Comparison of ENCODE assay signal across 14 mouse cellular contexts in genomic region chr2:33402638-33403037, GRCm38 (mm10). TPM values are rescaled to one million over a fixed set of nuclear protein-coding genes. Genes with fewer than 3 reads are reported as not detected.
DNase-seq lines count a peak whose midpoint lies in the region; ATAC-seq and TF ChIP-seq lines count a peak whose summit lies in the region.
"Had no signal": no experiment of that assay in that cellular context is flagged by ENCODE, and none has a peak within 500 bp of the region (broad histone marks: within the 10 kb centered on the region; RNA-seq: fewer than 3 reads in every experiment).

No protein-coding gene starts in this region.

- peak; percentile 11; the same call in 1 of the 2 replicates for ATAC-seq in hindbrain, postnatal 0 days
- ATAC-seq in hindbrain, embryonic 13.5 days (ENCODE audit: low FRiP score) = no peak
- ATAC-seq in midbrain, embryonic 11.5 days (ENCODE audit: low FRiP score) = no peak
- 0 out of 2 replicates have a peak, but pooled peaks have one; percentile 4 for ATAC-seq in megakaryocyte progenitor cell, adult 5-6 weeks (replicated peaks; ENCODE audit: poor library complexity)
- ATAC-seq: forebrain, embryonic 13.5 days; Patski had no signal

- no peak for TF ChIP-seq CTCF in hindbrain, postnatal 0 days (IDR thresholded peaks at IDR 0.05; ENCODE audit: low read depth)

- H3K27me3 ChIP-seq in hindbrain, postnatal 0 days (ENCODE audit: insufficient read depth, low read length) = no peaks in the 10 kb centered on the region
- no peaks in the 10 kb centered on the region for H3K27me3 ChIP-seq in hindbrain, embryonic 13.5 days
- H3K27me3 ChIP-seq in midbrain, embryonic 11.5 days (ENCODE audit: control insufficient read depth, insufficient read depth, low read length) = no peaks in the 10 kb centered on the region
- H3K27me3 ChIP-seq in midbrain, embryonic 10.5 days (ENCODE audit: low read depth, poor library complexity, severe bottlenecking) = no peaks in the 10 kb centered on the region
- H3K27me3 ChIP-seq: forebrain, embryonic 13.5 days; hindbrain, embryonic 12.5 days; Patski had no signal

- no peaks in the 10 kb centered on the region for H3K9me3 ChIP-seq in hindbrain, postnatal 0 days (ENCODE audit: low read length)
- no peaks in the 10 kb centered on the region for H3K9me3 ChIP-seq in hindbrain, embryonic 13.5 days
- H3K9me3 ChIP-seq in midbrain, embryonic 11.5 days (ENCODE audit: control insufficient read depth, low read length) = no peaks in the 10 kb centered on the region
- no peaks in the 10 kb centered on the region for H3K9me3 ChIP-seq in midbrain, embryonic 10.5 days (replicated peaks)
- H3K9me3 ChIP-seq: forebrain, embryonic 10.5 days; forebrain, embryonic 13.5 days; hindbrain, embryonic 12.5 days had no signal

- H3K4me1 ChIP-seq in hindbrain, postnatal 0 days (ENCODE audit: insufficient read depth, low read length) = 0 out of 2 replicates have a peak, but pooled peaks cover 3% of the 10 kb centered on the region
- peaks cover 17% of the 10 kb centered on the region for H3K4me1 ChIP-seq in hindbrain, embryonic 13.5 days (replicated peaks)
- H3K4me1 ChIP-seq in midbrain, embryonic 11.5 days (ENCODE audit: control insufficient read depth, insufficient read depth, low read length) = no peaks in the 10 kb centered on the region
- H3K4me1 ChIP-seq in midbrain, embryonic 10.5 days = no peaks in the 10 kb centered on the region
- H3K4me1 ChIP-seq: hindbrain, embryonic 12.5 days had no signal

- 68% methylated on average over 5 of the region's 5 CpGs for WGBS in hindbrain, postnatal 0 days
- 64% methylated on average over 5 of the region's 5 CpGs for WGBS in hindbrain, embryonic 13.5 days
- WGBS in midbrain, embryonic 11.5 days = 58% methylated on average over 5 of the region's 5 CpGs
- WGBS in midbrain, embryonic 10.5 days = 67% methylated on average over 5 of the region's 5 CpGs

- no peak overlapping the region for H3K4me3 ChIP-seq in hindbrain, postnatal 0 days (ENCODE audit: low read length)
- no peak overlapping the region for H3K4me3 ChIP-seq in hindbrain, embryonic 13.5 days
- no peak overlapping the region for H3K4me3 ChIP-seq in midbrain, embryonic 11.5 days (ENCODE audit: low read depth, low read length)
- H3K4me3 ChIP-seq in midbrain, embryonic 10.5 days = no peak overlapping the region
- H3K4me3 ChIP-seq: forebrain, embryonic 10.5 days; forebrain, embryonic 13.5 days; gastrocnemius, adult 2 months; hindbrain, embryonic 12.5 days had no signal

- H3K36me3 ChIP-seq in hindbrain, postnatal 0 days (ENCODE audit: insufficient read depth, low read length) = no peaks in the 10 kb centered on the region
- peaks cover under 1% of the 10 kb centered on the region; the same call in 1 of the 2 replicates for H3K36me3 ChIP-seq in hindbrain, embryonic 13.5 days
- H3K36me3 ChIP-seq in midbrain, embryonic 11.5 days (ENCODE audit: control insufficient read depth, insufficient read depth, low read length) = no peaks in the 10 kb centered on the region
- H3K36me3 ChIP-seq in midbrain, embryonic 10.5 days = peaks cover 10% of the 10 kb centered on the region; the same call in 1 of the 2 replicates
- H3K36me3 ChIP-seq: hindbrain, embryonic 12.5 days had no signal

- no peak overlapping the region for H3K4me2 ChIP-seq in hindbrain, postnatal 0 days (ENCODE audit: low read depth, low read length)
- no peak overlapping the region for H3K4me2 ChIP-seq in hindbrain, embryonic 13.5 days
- H3K4me2 ChIP-seq in midbrain, embryonic 11.5 days = no peak overlapping the region
- H3K4me2 ChIP-seq: forebrain, embryonic 13.5 days; heart, embryonic 11.5 days; hindbrain, embryonic 12.5 days had no signal

- H3K27ac ChIP-seq in hindbrain, postnatal 0 days = no peak overlapping the region
- no peak overlapping the region for H3K27ac ChIP-seq in hindbrain, embryonic 13.5 days
- no peak overlapping the region for H3K27ac ChIP-seq in midbrain, embryonic 11.5 days (ENCODE audit: low read depth, low read length)
- H3K27ac ChIP-seq in midbrain, embryonic 10.5 days (replicated peaks) = no peak overlapping the region
- H3K27ac ChIP-seq: forebrain, embryonic 10.5 days; forebrain, embryonic 13.5 days; gastrocnemius, adult 2 months; hindbrain, embryonic 12.5 days had no signal

- DNase-seq in hindbrain, postnatal 0 days (ENCODE audit: low spot score) = no peak
- peak; percentile 39 for DNase-seq in midbrain, embryonic 11.5 days (ENCODE audit: low spot score, missing footprints)
- no peak for DNase-seq in midbrain, embryonic 10.5 days (ENCODE audit: low spot score)
- no peak for DNase-seq in cerebellum, adult 8-10 months
- no peak for DNase-seq in cerebellum, postnatal 4 days (ENCODE audit: low spot score in 2 of 2)

- no peak overlapping the region for H3K9ac ChIP-seq in hindbrain, postnatal 0 days (replicated peaks; ENCODE audit: low read length)
- no peak overlapping the region for H3K9ac ChIP-seq in hindbrain, embryonic 13.5 days
- H3K9ac ChIP-seq in midbrain, embryonic 11.5 days (ENCODE audit: low read length) = no peak overlapping the region
- H3K9ac ChIP-seq: forebrain, embryonic 13.5 days; forebrain, postnatal 0 days; hindbrain, embryonic 12.5 days had no signal

RNA-seq across cellular contexts. Expression of gene Zbtb34, which starts 28.5 kb away (rescaled TPM):
- total RNA-seq in hindbrain, postnatal 0 days (2014; rRNA removed) = 20.6 and 32.9 TPM in 2 replicates
- 2.8 and 3.1 TPM in 2 replicates for polyA plus RNA-seq in hindbrain, postnatal 0 days (2015; fragmentation: Nextera tagmentation; extraction: Ambion mirVana)
- polyA plus RNA-seq in hindbrain, embryonic 13.5 days (2015; fragmentation: Nextera tagmentation; extraction: Ambion mirVana) = 7.2 and 9.2 TPM in 2 replicates
- 8.0 and 8.3 TPM in 2 replicates for polyA plus RNA-seq in midbrain, embryonic 11.5 days (2014; fragmentation: Nextera tagmentation; extraction: Ambion mirVana)
- 6.1 and 7.4 TPM in 2 replicates for polyA plus RNA-seq in midbrain, embryonic 10.5 days (2016; fragmentation: Nextera tagmentation; extraction: Ambion mirVana)
- total RNA-seq in megakaryocyte progenitor cell, adult 5-6 weeks (2015) = 22.7 and 24.6 TPM in 2 replicates
- total RNA-seq in megakaryocyte progenitor cell, adult 5-6 weeks (2017) = 8.4 and 11.4 TPM in 2 replicates

RNA-seq across cellular contexts. Expression of gene Ralgps1, which starts 31.4 kb away (rescaled TPM):
- 69.9 and 75.5 TPM in 2 replicates for total RNA-seq in hindbrain, postnatal 0 days (2014; rRNA removed)
- 18.8 and 20.7 TPM in 2 replicates for polyA plus RNA-seq in hindbrain, postnatal 0 days (2015; fragmentation: Nextera tagmentation; extraction: Ambion mirVana)
- polyA plus RNA-seq in hindbrain, embryonic 13.5 days (2015; fragmentation: Nextera tagmentation; extraction: Ambion mirVana) = 37.3 and 39.7 TPM in 2 replicates
- 13.5 and 13.8 TPM in 2 replicates for polyA plus RNA-seq in midbrain, embryonic 11.5 days (2014; fragmentation: Nextera tagmentation; extraction: Ambion mirVana)
- 6.9 and 11.4 TPM in 2 replicates for polyA plus RNA-seq in midbrain, embryonic 10.5 days (2016; fragmentation: Nextera tagmentation; extraction: Ambion mirVana)
- 1.7 and 2.4 TPM in 2 replicates for total RNA-seq in megakaryocyte progenitor cell, adult 5-6 weeks (2015)
- 0.42 and 0.68 TPM in 2 replicates for total RNA-seq in megakaryocyte progenitor cell, adult 5-6 weeks (2017)

Comparison
In these comparisons a context has a peak if more than half of its experiments do, and no peak if none do; other contexts are left out.
1. ATAC-seq: peak in hindbrain, postnatal 0 days (single experiment) and megakaryocyte progenitor cell, adult 5-6 weeks (single experiment); none in hindbrain, embryonic 13.5 days (single experiment) and midbrain, embryonic 11.5 days (single experiment).